Mouse (Mus musculus): ENCODE measurements around the gene Lgi1.

DNA sequence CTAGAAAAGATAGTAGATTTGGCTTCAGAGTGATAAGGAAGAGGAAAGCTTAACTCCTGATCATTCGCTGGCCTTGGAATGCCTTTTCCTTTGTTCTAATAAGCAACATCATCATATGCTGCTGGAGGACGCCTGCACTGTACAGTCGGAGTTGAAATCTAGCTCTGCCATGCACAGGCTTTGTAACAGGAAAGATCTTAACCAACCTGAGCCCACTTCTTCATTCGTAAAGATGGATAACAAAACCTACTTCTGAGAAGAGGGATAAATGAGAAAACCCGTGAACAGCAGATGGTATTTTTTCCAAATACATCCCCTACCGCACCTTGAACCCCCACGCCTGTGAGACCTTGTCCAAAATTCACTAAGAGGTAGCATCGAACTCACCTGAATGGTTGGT lies 43.8 kb downstream of the Lgi1 start:
- TF ChIP-seq CTCF (IDR thresholded peaks at IDR 0.05; ENCODE audit: control insufficient read depth, insufficient read depth, low read length): no peak
- no peak for TF ChIP-seq POLR2A (IDR thresholded peaks at IDR 0.05; ENCODE audit: borderline replicate concordance, control insufficient read depth, low read depth, low read length)
